Mouse (Mus musculus): Measurements from ENCODE around the gene 9230102O04Rik. TPM values are rescaled to one million over a fixed set of nuclear protein-coding genes. Genes with fewer than 3 reads are reported as not detected.

9230102O04Rik gene
- total RNA-seq, 4 experiments from 2014 or later = not detected

- DNase-seq (ENCODE audit: low spot score) = no peak
These were observed 4.0 kb downstream of the 9230102O04Rik start for GRCm38 (mm10) chr2:9885217-9885770.

GRCm38 (mm10) chr2:9884533-9885216 lies 4.7 kb downstream of the 9230102O04Rik start:
- no peak for DNase-seq (ENCODE audit: low spot score)

DNA sequence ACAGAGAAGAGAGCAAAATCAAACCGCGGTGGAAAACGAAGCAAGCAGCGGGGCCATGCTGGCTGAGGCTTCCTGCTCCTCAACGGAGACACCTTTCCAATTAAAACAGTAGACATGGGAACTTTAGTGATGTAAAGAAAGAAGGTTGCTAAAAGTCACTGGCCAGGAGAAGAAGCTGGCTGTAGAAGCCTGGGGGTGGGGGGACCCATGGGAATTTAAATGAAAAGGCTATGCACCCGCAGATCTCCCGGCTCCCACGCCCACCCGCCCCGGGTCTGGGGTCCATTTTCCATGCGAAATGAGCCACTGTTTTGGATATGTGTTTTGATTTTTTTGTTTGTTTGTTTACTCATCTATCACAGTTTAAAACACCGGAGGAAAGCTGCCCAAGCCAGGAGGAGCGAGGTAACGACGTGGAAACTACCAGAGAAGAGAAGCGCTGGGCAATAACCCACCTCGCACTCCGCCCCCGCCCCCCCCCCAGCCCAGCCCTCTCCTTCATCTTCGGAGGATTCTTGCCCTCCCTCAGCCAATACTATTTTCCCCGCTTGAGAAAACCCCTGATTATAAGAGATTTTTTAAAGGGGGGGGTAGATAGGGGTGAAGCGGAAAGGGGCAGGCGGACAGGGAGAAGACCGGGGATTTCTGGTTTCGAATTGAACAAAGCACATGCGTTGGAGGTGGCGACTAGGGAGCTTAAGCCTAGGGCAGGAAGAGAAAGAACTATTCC lies 5.4 kb downstream of the 9230102O04Rik start:
- DNase-seq (ENCODE audit: low spot score) = no peak

- no peak for DNase-seq (ENCODE audit: low spot score)
These were observed 6.2 kb downstream of the 9230102O04Rik start for GRCm38 (mm10) chr2:9882926-9883802.

DNA sequence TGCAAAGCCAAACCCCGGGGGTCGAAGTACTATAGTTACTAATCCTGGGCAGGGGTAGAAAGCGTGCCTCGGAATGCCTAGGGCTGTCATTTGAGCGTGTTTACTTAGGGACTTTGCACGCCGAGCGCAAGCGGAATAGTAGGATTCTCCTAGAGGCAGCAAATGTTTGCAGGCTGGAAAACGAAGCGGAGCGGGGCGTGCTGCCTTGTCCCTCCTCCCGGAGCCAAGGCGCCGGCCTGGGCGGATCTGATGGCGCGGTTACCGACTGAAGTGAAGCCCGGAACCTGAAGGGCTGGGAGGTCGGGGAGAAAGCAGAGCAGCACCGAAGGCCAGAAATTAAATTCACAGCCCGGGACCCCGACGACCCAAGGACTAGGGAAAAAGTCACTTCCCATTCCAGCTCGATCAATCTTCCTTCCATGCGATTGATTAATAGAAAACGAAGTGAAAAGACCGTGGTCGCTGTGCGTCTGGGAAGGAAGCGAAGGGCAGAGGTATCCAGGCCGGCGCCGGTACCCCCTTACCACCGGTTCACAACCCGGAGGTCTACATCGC lies 6.9 kb downstream of the 9230102O04Rik start:
- DNase-seq (ENCODE audit: low spot score) = peak; percentile 21

- DNase-seq (ENCODE audit: low spot score) = no peak
These were observed 7.7 kb downstream of the 9230102O04Rik start for GRCm38 (mm10) chr2:9881611-9882023.

GRCm38 (mm10) chr2:9881051-9881591 lies 8.2 kb downstream of the 9230102O04Rik start, which contains the start of gene 4930412O13Rik:
Gene 4930412O13Rik (plus strand): TSS chr2:9881252.
- no peak for DNase-seq (ENCODE audit: low spot score)

DNA sequence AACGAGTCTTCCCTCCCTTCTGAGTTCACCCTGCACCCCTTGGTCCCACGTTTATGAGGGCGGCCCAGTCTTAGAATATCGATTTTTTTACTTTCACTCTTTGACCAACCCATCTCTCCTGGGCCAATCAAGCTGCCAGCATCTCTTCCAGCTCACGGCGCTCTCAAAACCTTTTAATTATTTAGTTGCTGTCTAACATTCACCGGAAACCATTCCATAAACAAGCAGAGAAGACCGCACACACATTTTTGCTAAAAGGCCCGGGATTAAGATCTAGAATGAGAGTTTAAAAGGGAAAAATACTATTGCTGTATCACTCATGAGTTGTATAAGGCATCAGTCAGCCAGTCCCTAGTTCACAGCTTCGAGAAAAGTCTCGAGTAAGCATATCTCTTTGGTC lies 9.1 kb downstream of the 9230102O04Rik start:
- no peak for DNase-seq (ENCODE audit: low spot score)

- DNase-seq (ENCODE audit: low spot score) = peak; percentile 91
These were observed 9.8 kb downstream of the 9230102O04Rik start for GRCm38 (mm10) chr2:9879493-9879892.

DNA sequence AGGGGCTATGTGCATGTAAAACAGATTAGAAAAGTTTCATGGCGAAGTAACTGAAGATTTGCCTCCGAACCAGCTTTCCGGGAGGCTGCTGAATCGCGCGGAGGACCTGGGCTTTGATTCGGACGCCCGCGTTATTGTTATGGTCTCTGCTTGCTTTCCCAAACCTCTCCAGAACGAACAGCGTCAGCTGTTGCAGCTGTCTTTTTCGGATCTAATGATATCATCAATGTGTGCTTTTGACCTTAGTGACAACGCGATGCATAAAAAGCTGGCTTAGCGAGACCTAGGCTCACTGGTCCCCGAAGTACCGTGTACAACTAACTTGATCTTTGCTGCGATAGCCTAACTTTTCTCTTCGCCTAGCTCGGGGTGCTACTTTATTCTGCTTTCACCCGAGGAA lies 10.2 kb downstream of the 9230102O04Rik start:
- DNase-seq (ENCODE audit: low spot score) = no peak

DNA sequence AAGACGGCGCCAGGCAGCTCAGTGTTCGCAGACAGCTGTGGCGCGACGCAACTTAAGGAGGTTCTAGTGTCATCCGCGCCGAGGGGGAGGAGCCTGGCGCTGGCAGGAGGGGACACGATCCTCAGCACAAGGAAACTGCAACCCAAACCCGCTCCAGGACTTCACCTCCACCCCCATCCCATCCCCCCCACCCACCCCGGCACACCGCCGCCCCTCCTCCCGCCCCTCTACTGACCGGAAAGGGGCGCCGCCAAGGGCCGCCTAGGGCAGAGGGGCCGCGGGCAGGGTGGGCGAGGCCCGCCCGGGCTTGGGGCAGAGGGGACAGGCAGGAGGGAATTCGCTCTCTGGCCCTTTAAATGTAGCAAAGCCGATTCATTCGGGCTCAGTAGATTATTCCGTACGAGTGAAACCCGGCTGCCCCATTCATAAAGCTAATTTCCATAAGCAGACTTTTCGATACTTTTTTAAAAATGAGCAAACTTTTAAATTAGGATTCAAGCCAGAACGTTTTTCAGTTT lies 10.7 kb downstream of the 9230102O04Rik start:
- DNase-seq (ENCODE audit: low spot score) = peak; percentile 41

DNA sequence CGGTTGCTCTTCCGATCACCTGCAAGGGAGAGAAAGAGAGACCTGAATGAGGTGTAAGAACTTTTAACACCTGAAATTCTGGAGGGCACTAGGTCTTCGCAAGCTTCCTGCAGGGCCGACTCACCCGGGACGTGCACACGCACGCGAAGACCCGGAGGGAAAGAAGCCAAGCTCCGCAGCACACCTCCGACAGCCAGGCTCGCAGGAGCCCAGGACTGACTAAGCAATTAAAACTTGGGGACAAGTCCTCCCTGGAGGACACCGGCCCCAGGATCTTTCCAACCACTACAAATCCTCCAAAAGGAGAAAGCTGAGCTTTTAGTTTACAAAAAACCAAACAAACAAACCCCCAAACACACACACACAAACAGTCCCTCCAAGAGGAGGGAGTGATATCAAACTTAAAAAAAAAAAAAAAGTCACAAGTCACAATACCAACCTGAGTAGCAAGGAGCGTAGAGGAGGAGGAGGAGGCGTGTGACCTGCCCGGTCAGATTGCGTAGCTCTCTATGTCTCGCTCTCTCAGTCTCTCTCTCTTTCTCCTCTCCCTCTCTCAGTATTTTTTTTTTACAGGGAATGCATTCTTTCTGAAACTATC lies 11.3 kb downstream of the 9230102O04Rik start:
- no peak for DNase-seq (ENCODE audit: low spot score)

- no peak for DNase-seq (ENCODE audit: low spot score)
These were observed 12.0 kb downstream of the 9230102O04Rik start for GRCm38 (mm10) chr2:9877326-9877690.

DNA sequence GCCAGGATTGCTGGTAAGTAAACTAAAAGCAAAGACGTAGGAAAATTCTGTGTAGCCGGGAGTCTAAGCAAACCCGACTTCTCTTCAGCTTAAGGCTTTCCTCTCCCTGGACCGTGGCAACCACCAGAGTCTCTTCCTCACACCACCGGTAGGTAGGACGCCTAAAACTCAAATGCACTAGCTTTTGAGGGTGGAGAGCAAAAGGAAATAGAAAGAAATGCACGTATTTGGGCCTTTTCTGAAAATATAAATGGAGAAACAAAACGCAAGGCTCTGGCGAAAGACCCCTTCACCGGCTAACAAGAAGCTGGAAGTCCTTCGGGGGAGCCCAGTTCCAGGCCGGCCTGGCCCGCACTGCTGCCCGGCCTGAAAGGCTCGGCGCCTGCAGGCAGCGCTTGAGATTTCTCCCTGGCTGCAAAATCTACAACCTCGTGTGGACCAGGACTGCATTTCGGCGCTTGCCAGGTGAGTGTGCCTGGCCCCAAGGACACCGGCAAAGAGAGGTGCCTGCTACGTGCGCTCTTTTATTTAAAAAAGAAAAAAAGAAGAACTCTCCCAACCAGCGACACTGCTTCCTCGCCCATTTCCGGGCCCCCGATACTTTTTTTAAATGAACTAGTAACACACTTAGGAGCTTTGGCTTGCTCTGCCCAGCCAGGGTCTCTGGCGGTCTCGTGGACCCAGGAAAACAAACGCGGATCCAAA lies 12.6 kb downstream of the 9230102O04Rik start:
- no peak for DNase-seq (ENCODE audit: low spot score)

DNA sequence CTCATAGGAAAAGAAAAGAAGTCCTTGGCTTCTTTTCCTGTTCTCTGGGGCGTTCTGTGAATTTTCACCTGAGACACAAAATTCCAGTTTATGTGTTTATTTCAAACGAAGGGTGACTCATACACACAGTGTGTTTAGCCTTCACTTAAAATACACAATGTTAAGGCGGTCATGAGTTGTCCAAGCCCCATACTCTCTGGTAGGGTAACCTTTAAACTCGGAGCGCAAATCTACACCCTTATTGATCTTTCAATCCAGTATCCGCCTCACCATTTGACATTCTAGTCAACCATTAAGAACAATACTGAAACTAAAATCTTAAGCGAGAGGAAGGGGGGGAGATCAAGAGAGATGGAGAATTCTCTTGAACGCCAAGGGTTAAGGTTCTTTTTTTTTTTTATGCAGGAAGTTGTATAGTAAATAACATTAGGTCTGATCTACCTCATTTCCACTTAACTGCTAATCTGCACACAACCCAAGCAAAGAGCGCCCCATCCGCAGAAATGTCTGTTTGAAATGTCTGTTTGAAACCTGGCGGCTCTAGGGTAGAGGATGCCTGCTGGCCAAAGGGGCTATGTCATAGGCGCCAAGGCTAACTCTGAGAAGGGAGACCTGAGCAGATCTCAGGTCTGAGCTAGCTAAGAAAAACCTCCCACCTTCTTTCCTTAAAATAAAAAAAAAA lies 13.5 kb downstream of the 9230102O04Rik start:
- no peak for DNase-seq (ENCODE audit: low spot score)

- no peak for DNase-seq (ENCODE audit: low spot score)
These were observed 14.1 kb downstream of the 9230102O04Rik start for GRCm38 (mm10) chr2:9875220-9875619.

DNA sequence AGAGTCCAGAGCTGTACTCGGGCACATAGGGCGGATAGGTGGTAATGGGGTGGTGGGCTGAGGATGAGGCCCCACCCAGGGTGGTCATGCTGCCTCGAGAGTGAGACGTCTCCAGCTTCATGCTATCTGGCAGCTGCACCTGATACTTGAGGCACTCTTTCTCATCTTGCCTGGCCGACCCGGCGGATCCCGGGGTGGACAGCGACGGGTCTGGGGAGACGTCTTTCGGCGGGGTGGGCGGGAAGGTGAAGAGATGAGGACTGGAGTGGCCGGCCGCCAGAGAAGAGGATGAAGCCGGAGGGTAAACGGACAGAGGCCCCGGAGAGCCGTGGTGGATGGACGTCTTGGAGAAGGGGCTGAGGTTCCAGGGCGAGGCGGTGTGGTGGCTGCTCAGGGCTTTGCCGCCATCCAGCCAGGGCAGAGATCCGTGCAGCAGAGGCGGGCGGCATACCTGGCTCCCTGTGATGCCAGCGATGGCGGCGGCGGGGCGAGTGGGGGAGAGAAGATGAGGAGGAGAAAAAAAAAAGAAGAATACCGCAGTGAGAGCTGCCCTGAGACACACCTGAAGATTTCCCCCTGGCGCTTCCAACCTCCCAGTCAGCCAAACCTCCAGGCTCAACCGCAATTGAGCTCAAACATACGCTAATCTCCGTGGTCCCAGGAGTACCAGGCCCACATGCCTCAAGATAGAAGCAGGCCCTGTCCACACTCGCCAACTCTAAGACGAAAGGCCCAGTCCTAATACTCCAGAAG lies 14.7 kb downstream of the 9230102O04Rik start:
- no peak for DNase-seq (ENCODE audit: low spot score)

- DNase-seq (ENCODE audit: low spot score) = no peak
These were observed 15.6 kb downstream of the 9230102O04Rik start for GRCm38 (mm10) chr2:9873757-9874156.

DNA sequence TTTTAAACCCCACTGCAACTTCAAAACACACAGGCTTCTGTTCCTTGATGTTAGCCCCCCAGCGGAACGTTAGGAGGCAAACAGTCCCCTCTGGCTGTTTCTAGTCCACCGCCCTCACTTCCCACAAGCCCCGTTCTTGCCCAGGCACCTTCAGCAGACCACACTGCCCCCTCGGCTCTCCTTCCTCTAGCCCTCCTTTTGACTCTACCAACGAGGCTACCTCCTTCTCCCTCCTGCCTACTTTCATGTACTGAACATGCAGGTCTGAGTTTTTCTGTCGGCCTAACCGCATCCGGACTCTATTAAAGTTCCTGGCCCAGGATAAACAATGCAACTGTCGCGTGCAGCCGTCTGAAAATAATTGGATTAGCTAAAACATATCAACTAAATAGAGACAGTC lies 16.7 kb downstream of the 9230102O04Rik start:
- no peak for DNase-seq (ENCODE audit: low spot score)
